Mouse (Mus musculus): ENCODE measurements at regions not wholly inside any gene's neighbourhood (a gene's known extent, or its start where the extent isn't known, plus 50 kb on each side); places are given as distances from the start of the nearest gene placed in this dataset.
A peak's percentile ranks its signal among the peaks of the same experiment; 100 is the strongest.

DNA sequence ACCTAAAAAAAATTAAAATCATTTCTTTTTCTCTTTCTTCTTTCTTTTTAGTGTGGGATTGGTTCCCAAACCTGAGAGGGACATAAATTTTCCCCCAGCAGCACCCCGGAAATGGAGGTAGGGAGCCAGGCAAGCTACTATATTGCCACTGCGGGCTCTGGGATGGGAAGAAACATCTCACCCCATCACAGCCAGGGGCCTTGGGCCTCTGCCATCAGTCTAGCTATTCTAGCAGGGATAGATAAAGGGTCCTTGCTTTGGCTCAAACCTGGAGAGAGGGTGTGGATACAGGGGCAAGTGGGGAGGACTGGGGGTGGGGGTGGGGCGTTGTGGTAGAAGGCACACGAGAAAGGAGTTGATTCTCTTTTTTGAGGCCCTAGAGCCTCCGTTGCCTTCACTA, 116.3 kb upstream of the Lhx1 start:
- H3K27me3 ChIP-seq (ENCODE audit: control insufficient read depth, insufficient read depth, low read length) = peaks cover 31% of the 10 kb centered on the region
- H3K9me3 ChIP-seq (ENCODE audit: control insufficient read depth, low read length) = no peaks in the 10 kb centered on the region
- ATAC-seq (replicated peaks; ENCODE audit: low FRiP score) (no peak), DNase-seq (ENCODE audit: low spot score) (peak; percentile 49)
- peaks cover 20% of the 10 kb centered on the region; the same call in 1 of the 2 replicates for H3K4me1 ChIP-seq (replicated peaks; ENCODE audit: control insufficient read depth, insufficient read depth, low read length)
- WGBS = 20% methylated on average over 5 of the region's 5 CpGs
- H3K4me3 ChIP-seq (ENCODE audit: low read depth, low read length) = no peak overlapping the region
- no peaks in the 10 kb centered on the region for H3K36me3 ChIP-seq (ENCODE audit: control insufficient read depth, insufficient read depth, low read length)
- peak overlapping the region; percentile 90; the same call in 1 of the 2 replicates for H3K4me2 ChIP-seq (ENCODE audit: low read depth, low read length, severe bottlenecking)
- no peak overlapping the region for H3K27ac ChIP-seq (ENCODE audit: low read depth, low read length)
- no peak overlapping the region for H3K9ac ChIP-seq (ENCODE audit: low read length)

DNA sequence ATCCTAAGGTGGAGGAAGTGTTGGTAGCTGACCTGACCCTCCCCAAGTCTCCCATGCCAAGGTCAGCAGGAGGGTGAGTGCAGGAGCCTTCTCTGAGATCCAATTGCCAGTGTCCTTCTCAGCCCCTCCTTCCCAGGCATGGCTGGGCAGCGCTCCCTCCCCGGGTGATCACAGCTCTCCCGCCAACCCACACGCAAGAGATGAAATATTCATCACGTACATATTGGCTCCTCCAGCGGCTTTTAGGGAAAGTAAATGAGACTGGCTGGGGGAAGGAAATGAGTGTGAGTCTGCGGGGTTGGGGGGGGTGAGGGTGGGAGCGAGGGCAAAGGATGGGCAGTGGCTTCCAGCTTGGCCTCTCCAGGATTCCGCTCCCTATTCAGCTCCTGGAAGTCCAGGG, 113.0 kb upstream of the Lhx1 start:
- Histone ChIP-seq H3K27ac (ENCODE audit: low read depth, low read length) (no peak overlapping the region), H3K4me2 (ENCODE audit: low read depth, low read length, severe bottlenecking) (no peak overlapping the region), H3K9me3 (ENCODE audit: control insufficient read depth, low read length) (no peaks in the 10 kb centered on the region), H3K36me3 (ENCODE audit: control insufficient read depth, insufficient read depth, low read length) (no peaks in the 10 kb centered on the region), H3K4me3 (ENCODE audit: low read depth, low read length) (no peak overlapping the region), H3K4me1 (replicated peaks; ENCODE audit: control insufficient read depth, insufficient read depth, low read length) (peaks cover 20% of the 10 kb centered on the region; the same call in 1 of the 2 replicates), H3K9ac (ENCODE audit: low read length) (no peak overlapping the region), H3K27me3 (ENCODE audit: control insufficient read depth, insufficient read depth, low read length) (peaks cover 27% of the 10 kb centered on the region)
- ATAC-seq (replicated peaks; ENCODE audit: low FRiP score) (no peak), DNase-seq (ENCODE audit: low spot score) (no peak)
- WGBS = 23% methylated on average over 9 of the region's 9 CpGs

DNA sequence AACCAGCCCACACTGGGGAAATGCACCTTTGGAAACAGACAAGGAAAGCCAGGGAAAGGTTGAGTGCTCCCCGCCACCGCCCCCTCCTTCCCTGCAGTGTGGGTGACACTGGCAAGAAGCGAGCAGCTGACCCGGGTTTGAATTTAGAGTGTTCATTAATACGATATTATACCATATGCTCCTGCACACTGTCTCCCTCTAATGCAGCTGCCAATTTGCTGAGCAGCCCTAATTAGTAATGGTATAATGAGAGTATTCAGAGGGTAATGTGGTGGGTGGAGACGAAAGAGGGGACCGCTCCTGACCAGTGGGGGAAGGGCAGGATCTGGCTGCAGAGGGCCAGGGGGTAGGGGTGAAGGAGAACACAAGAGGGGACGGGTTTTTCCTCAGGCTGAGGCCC, 111.9 kb upstream of the Lhx1 start:
- Histone ChIP-seq H3K4me2 (ENCODE audit: low read depth, low read length, severe bottlenecking) (no peak overlapping the region), H3K4me1 (replicated peaks; ENCODE audit: control insufficient read depth, insufficient read depth, low read length) (peaks cover 18% of the 10 kb centered on the region; the same call in 1 of the 2 replicates), H3K27ac (ENCODE audit: low read depth, low read length) (no peak overlapping the region), H3K9ac (ENCODE audit: low read length) (no peak overlapping the region), H3K4me3 (ENCODE audit: low read depth, low read length) (no peak overlapping the region), H3K27me3 (ENCODE audit: control insufficient read depth, insufficient read depth, low read length) (peaks cover 20% of the 10 kb centered on the region; the same call in 1 of the 2 replicates), H3K36me3 (ENCODE audit: control insufficient read depth, insufficient read depth, low read length) (no peaks in the 10 kb centered on the region), H3K9me3 (ENCODE audit: control insufficient read depth, low read length) (no peaks in the 10 kb centered on the region)
- ATAC-seq (replicated peaks; ENCODE audit: low FRiP score) (peak; percentile 86), DNase-seq (ENCODE audit: low spot score) (peak; percentile 68)
- 13% methylated on average over 8 of the region's 8 CpGs for WGBS

DNA sequence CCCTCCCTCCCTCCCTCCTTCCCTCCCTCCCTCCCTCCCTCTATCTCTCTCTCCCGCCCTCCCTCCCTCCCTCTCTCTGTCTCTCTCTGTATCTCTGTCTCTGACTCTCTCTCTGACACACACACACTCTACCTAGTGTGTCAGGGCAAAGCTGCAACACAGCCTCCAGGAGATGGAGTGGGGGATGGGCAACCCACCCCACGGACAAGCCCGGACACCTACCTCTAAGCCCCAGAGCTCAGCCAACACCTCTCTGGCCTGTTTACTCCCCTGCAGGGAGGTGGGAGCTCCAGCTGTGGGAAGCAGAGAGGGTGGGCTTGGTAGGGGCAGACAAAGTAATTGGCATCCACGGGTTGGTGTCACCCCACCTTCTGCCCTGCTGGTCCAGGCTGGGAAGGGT, 109.7 kb upstream of the Lhx1 start:
- H3K4me2 ChIP-seq (ENCODE audit: low read depth, low read length, severe bottlenecking) = no peak overlapping the region
- H3K4me3 ChIP-seq (ENCODE audit: low read depth, low read length) = no peak overlapping the region
- peaks cover 2% of the 10 kb centered on the region; the same call in 1 of the 2 replicates for H3K27me3 ChIP-seq (ENCODE audit: control insufficient read depth, insufficient read depth, low read length)
- DNase-seq (ENCODE audit: low spot score) (no peak), ATAC-seq (replicated peaks; ENCODE audit: low FRiP score) (no peak)
- H3K36me3 ChIP-seq (ENCODE audit: control insufficient read depth, insufficient read depth, low read length) = no peaks in the 10 kb centered on the region
- no peak overlapping the region for H3K27ac ChIP-seq (ENCODE audit: low read depth, low read length)
- WGBS = 43% methylated on average over 3 of the region's 4 CpGs
- H3K9ac ChIP-seq (ENCODE audit: low read length) = no peak overlapping the region
- H3K9me3 ChIP-seq (ENCODE audit: control insufficient read depth, low read length) = no peaks in the 10 kb centered on the region
- peaks cover 15% of the 10 kb centered on the region; the same call in 1 of the 2 replicates for H3K4me1 ChIP-seq (replicated peaks; ENCODE audit: control insufficient read depth, insufficient read depth, low read length)

DNA sequence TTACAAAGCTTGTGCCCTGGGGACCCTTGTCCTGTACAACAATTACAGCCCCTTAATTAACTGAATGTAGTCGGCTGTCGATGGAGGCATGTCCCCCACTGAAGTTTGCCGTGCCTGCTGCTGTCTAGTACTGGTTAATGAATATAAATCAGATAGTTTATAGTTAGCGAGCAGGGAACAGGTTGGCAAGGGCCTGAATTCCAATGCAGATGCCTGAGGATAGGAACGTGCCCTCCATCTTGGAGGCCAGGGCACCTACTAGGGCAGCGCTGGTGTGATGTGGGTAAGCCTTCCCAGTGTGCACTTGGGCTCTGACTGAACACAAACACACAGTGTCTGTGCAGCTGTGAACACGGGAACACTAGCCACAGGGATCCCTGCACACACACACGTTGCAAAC, 108.0 kb upstream of the Lhx1 start:
- WGBS = 63% methylated on average over 8 of the region's 8 CpGs

DNA sequence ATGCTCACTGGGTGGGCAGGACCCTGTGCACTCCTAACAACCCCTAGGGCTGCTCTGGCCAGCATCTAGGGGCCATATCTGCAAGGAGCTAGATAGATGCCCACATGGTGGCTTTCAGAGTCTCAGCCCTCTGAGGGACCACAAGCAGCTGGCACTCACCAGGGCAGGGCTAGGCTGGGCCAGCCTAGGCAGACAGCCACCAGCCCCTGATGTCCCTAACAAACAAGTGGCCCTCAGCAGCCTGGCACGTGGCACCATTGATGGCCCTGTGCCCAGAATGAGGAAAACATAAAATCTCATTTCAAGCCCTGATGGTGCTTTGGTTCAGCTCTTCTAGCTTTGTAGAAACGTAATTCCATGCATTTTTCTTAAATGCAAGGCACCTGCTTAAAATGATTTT, 102.8 kb upstream of the Lhx1 start:
- Histone ChIP-seq H3K4me2 (ENCODE audit: low read depth, low read length, severe bottlenecking) (no peak overlapping the region), H3K9ac (ENCODE audit: low read length) (no peak overlapping the region), H3K4me3 (ENCODE audit: low read depth, low read length) (no peak overlapping the region), H3K36me3 (ENCODE audit: control insufficient read depth, insufficient read depth, low read length) (no peaks in the 10 kb centered on the region), H3K27me3 (ENCODE audit: control insufficient read depth, insufficient read depth, low read length) (no peaks in the 10 kb centered on the region), H3K4me1 (replicated peaks; ENCODE audit: control insufficient read depth, insufficient read depth, low read length) (no peaks in the 10 kb centered on the region), H3K27ac (ENCODE audit: low read depth, low read length) (no peak overlapping the region), H3K9me3 (ENCODE audit: control insufficient read depth, low read length) (no peaks in the 10 kb centered on the region)
- no peak for DNase-seq (ENCODE audit: low spot score)
- ATAC-seq (replicated peaks; ENCODE audit: low FRiP score) = no peak
- WGBS = 63% methylated on average over 2 of the region's 2 CpGs

More for the DNA sequence above, 108.0 kb upstream of the Lhx1 start:
- no peak overlapping the region for H3K9ac ChIP-seq (ENCODE audit: low read length)
- H3K4me1 ChIP-seq (replicated peaks; ENCODE audit: control insufficient read depth, insufficient read depth, low read length) = peaks cover 13% of the 10 kb centered on the region; the same call in 1 of the 2 replicates
- ATAC-seq (replicated peaks; ENCODE audit: low FRiP score) (no peak), DNase-seq (ENCODE audit: low spot score) (no peak)
- H3K36me3 ChIP-seq (ENCODE audit: control insufficient read depth, insufficient read depth, low read length) = no peaks in the 10 kb centered on the region
- no peaks in the 10 kb centered on the region for H3K9me3 ChIP-seq (ENCODE audit: control insufficient read depth, low read length)
- no peak overlapping the region for H3K27ac ChIP-seq (ENCODE audit: low read depth, low read length)
- no peaks in the 10 kb centered on the region for H3K27me3 ChIP-seq (ENCODE audit: control insufficient read depth, insufficient read depth, low read length)
- H3K4me2 ChIP-seq (ENCODE audit: low read depth, low read length, severe bottlenecking) = no peak overlapping the region
- H3K4me3 ChIP-seq (ENCODE audit: low read depth, low read length) = no peak overlapping the region

DNA sequence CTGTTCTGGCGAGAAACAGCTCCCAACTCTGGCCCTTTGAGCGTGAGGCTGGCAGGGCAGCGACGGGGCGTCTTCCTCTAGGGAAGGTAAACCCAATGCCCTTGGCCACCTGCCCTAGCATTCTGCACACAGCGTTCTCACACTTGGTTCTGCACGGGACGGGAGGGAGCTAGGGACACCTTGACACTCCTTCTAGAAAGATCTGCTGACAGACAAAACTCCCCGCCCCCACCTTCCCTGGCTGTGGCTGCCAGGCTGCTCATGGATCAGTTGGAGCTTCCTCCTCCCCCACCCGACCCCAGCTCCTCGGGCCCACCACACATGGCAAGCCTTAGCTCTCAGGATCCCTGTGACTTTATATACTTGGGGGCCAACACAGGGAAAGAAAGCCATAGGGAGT, 102.3 kb upstream of the Lhx1 start:
- Histone ChIP-seq H3K4me3 (ENCODE audit: low read depth, low read length) (no peak overlapping the region), H3K9ac (ENCODE audit: low read length) (no peak overlapping the region), H3K4me1 (replicated peaks; ENCODE audit: control insufficient read depth, insufficient read depth, low read length) (no peaks in the 10 kb centered on the region), H3K4me2 (ENCODE audit: low read depth, low read length, severe bottlenecking) (no peak overlapping the region), H3K27ac (ENCODE audit: low read depth, low read length) (no peak overlapping the region), H3K36me3 (ENCODE audit: control insufficient read depth, insufficient read depth, low read length) (no peaks in the 10 kb centered on the region), H3K9me3 (ENCODE audit: control insufficient read depth, low read length) (no peaks in the 10 kb centered on the region), H3K27me3 (ENCODE audit: control insufficient read depth, insufficient read depth, low read length) (no peaks in the 10 kb centered on the region)
- DNase-seq (ENCODE audit: low spot score) = no peak
- no peak for ATAC-seq (replicated peaks; ENCODE audit: low FRiP score)
- WGBS = 79% methylated on average over 11 of the region's 11 CpGs

DNA sequence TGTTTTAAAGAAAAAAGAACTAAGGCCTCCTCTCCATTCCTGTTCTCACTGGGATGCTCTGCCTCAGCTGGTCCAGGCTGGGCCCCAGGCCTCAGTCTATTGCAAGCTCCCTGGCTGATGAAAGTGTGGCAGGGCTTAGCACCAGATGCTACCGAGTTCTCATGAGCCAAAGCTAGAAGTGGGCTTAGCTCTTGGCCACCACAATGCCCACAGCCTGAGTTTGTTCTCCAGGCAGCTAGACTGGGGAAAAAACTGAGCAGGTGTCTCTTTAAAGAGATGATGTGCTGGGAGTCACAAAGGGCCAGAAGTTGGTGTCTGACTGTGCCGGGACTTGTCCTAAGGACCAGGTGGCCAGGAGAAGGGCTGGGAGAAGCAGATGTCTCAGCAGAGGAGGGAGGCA, 101.9 kb upstream of the Lhx1 start:
- Histone ChIP-seq H3K36me3 (ENCODE audit: control insufficient read depth, insufficient read depth, low read length) (no peaks in the 10 kb centered on the region), H3K9me3 (ENCODE audit: control insufficient read depth, low read length) (no peaks in the 10 kb centered on the region), H3K9ac (ENCODE audit: low read length) (no peak overlapping the region), H3K4me1 (replicated peaks; ENCODE audit: control insufficient read depth, insufficient read depth, low read length) (no peaks in the 10 kb centered on the region), H3K27me3 (ENCODE audit: control insufficient read depth, insufficient read depth, low read length) (no peaks in the 10 kb centered on the region), H3K4me3 (ENCODE audit: low read depth, low read length) (no peak overlapping the region), H3K4me2 (ENCODE audit: low read depth, low read length, severe bottlenecking) (no peak overlapping the region), H3K27ac (ENCODE audit: low read depth, low read length) (no peak overlapping the region)
- WGBS = 69% methylated on average over 2 of the region's 2 CpGs
- DNase-seq (ENCODE audit: low spot score) (no peak), ATAC-seq (replicated peaks; ENCODE audit: low FRiP score) (no peak)

DNA sequence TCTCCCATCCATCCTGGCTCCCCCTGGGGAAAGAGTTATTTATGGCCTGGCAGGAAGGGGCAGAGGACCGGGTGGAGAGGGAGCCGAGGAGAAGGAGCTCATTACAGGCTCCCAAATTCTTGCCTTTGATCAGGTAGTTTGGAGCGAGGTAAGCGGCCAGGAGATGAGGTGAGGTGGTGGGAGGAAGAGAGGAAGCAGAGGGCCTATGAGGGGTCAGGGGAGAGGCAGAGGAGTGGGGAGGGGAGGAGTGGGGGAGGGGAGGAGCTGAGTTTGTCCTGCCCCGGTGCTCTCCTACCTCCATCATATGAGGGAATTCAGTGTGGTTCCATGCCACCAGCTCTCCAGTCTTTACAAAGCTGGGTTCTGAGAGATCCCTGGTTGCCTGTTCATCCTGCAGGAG, 98.8 kb upstream of the Lhx1 start:
- no peaks in the 10 kb centered on the region for H3K36me3 ChIP-seq (ENCODE audit: control insufficient read depth, insufficient read depth, low read length)
- no peak overlapping the region for H3K4me3 ChIP-seq (ENCODE audit: low read depth, low read length)
- no peak for DNase-seq (ENCODE audit: low spot score)
- H3K9ac ChIP-seq (ENCODE audit: low read length) = no peak overlapping the region
- no peaks in the 10 kb centered on the region for H3K4me1 ChIP-seq (replicated peaks; ENCODE audit: control insufficient read depth, insufficient read depth, low read length)
- 48% methylated on average over 5 of the region's 5 CpGs for WGBS
- no peaks in the 10 kb centered on the region for H3K27me3 ChIP-seq (ENCODE audit: control insufficient read depth, insufficient read depth, low read length)
- H3K9me3 ChIP-seq (ENCODE audit: control insufficient read depth, low read length) = no peaks in the 10 kb centered on the region
- no peak overlapping the region for H3K27ac ChIP-seq (ENCODE audit: low read depth, low read length)
- H3K4me2 ChIP-seq (ENCODE audit: low read depth, low read length, severe bottlenecking) = no peak overlapping the region
- no peak for ATAC-seq (replicated peaks; ENCODE audit: low FRiP score)

Data from forebrain, embryonic 11.5 days (tissue).